Mouse (Mus musculus) limb, embryonic 12.5 days (tissue): ENCODE data around the gene Arl5b. TPM values are rescaled to one million over a fixed set of nuclear protein-coding genes. Genes with fewer than 3 reads are reported as not detected.
A peak's percentile ranks its signal among the peaks of the same experiment; 100 is the strongest.

Source experiments
- ATAC-seq: fragments of 200-750 bp; cut with Nextera tagmentation; 2 replicates; pipeline ENCODE4 v1.8.0; 2017; ENCODE audit warnings: low read depth, moderate TSS enrichment; ENCODE audit not compliant: insufficient number of reproducible peaks, insufficient read depth, low FRiP score, low TSS enrichment
- H3K27ac ChIP-seq: fragments of 300-500 bp; sonication (generic); 2 replicates; pipeline ENCODE4 v1.5.1; 2016; ENCODE audit warnings: mild to moderate bottlenecking, moderate library complexity
- H3K27me3 ChIP-seq: fragments of 300-500 bp; sonication (generic); 2 replicates; pipeline ENCODE4 v1.6.1; 2016; ENCODE audit warnings: mild to moderate bottlenecking, moderate library complexity
- H3K36me3 ChIP-seq: fragments of 300-500 bp; sonication (generic); 2 replicates; pipeline ENCODE4 v1.6.1; 2016; ENCODE audit warnings: mild to moderate bottlenecking, moderate library complexity
- H3K4me1 ChIP-seq: fragments of 300-500 bp; sonication (generic); replicated peaks from 2 replicates; pipeline ENCODE4 v1.6.1; 2016
- H3K4me2 ChIP-seq: fragments of 300-500 bp; sonication (generic); 2 replicates; pipeline ENCODE4 v1.6.1; 2016; ENCODE audit warnings: mild to moderate bottlenecking, moderate library complexity
- H3K4me3 ChIP-seq: fragments of 300-500 bp; sonication (generic); replicated peaks from 2 replicates; pipeline ENCODE4 v1.5.1; 2016; ENCODE audit warnings: mild to moderate bottlenecking
- H3K9ac ChIP-seq: fragments of 300-500 bp; sonication (generic); replicated peaks from 2 replicates; pipeline ENCODE4 v1.6.1; 2016; ENCODE audit warnings: mild to moderate bottlenecking, moderate library complexity
- H3K9me3 ChIP-seq: fragments of 300-500 bp; sonication (generic); 2 replicates; pipeline ENCODE4 v1.6.1; 2016; ENCODE audit warnings: mild to moderate bottlenecking, moderate library complexity
- WGBS: fragments of 180-500 bp; shearing (Covaris S2); methylation state at CpG from one replicate; pipeline ENCODE4 v1.1.7; 2016; 5-methylcytosine and 5-hydroxymethylcytosine counted together
- polyA plus RNA-seq: library from polyadenylated mRNA; unstranded; fragments of >200 nt; fragmentation: Nextera tagmentation; extraction: Ambion mirVana; gene quantifications from 2 replicates; pipeline ENCODE4 v1.2.1, GENCODE M21; 2016

Gene Arl5b
- polyA plus RNA-seq = 53.9 and 56.1 TPM in 2 replicates

GRCm38 (mm10) chr2:15049117-15049873 is at the start of gene Arl5b:
TSS of gene Arl5b (plus strand) at chr2:15049395.
- peak; percentile 96 for ATAC-seq
- Histone ChIP-seq H3K4me2 (peak within 1 kb of the TSS; percentile 62), H3K4me3 (peak within 1 kb of the TSS; percentile 64), H3K27ac (no peak within 1 kb of the TSS), H3K36me3 (no peaks in the 10 kb centered on the region), H3K9ac (peak within 1 kb of the TSS; percentile 60), H3K9me3 (no peaks in the 10 kb centered on the region), H3K4me1 (peaks cover 8% of the 10 kb centered on the region), H3K27me3 (no peaks in the 10 kb centered on the region)
- WGBS = 9% methylated on average over 20 of the region's 20 CpGs

DNA sequence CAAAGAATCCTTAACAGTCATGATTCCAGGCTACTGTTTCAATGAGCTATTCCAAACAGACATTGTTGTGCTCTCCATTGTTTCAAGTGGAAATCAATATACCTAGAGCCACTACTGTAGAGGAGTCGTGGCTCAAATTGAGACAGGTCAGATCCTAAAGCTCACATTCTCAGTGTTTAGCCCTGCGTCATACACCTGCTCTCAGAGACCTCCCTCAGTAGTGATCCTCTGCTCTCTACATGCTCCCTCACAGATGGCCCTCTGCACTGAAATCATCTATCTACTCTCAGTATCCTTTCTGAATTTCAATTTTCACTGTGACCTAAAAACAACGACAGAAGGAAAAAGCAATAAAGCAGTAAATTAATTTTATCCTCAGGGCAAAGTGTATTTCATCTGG is 41.7 kb upstream of the Arl5b start:
- no peak overlapping the region for H3K9ac ChIP-seq
- ATAC-seq = no peak
- 85% methylated on average over 3 of the region's 3 CpGs for WGBS

GRCm38 (mm10) chr2:15008072-15008471 is 41.1 kb upstream of the Arl5b start:
- Histone ChIP-seq H3K4me2 (no peak overlapping the region), H3K27me3 (no peaks in the 10 kb centered on the region), H3K36me3 (peaks cover 16% of the 10 kb centered on the region; the same call in 1 of the 2 replicates), H3K27ac (no peak overlapping the region), H3K9me3 (no peaks in the 10 kb centered on the region), H3K9ac (no peak overlapping the region), H3K4me3 (no peak overlapping the region), H3K4me1 (no peaks in the 10 kb centered on the region)
- 87% methylated on average over 1 of the region's 1 CpGs for WGBS
- ATAC-seq = no peak

More for the DNA sequence above, 41.7 kb upstream of the Arl5b start:
- Histone ChIP-seq H3K4me2 (no peak overlapping the region), H3K4me3 (no peak overlapping the region), H3K27ac (no peak overlapping the region), H3K36me3 (peaks cover 16% of the 10 kb centered on the region; the same call in 1 of the 2 replicates), H3K9me3 (no peaks in the 10 kb centered on the region), H3K4me1 (no peaks in the 10 kb centered on the region), H3K27me3 (no peaks in the 10 kb centered on the region)

GRCm38 (mm10) chr2:15026817-15027216 is 22.4 kb upstream of the Arl5b start:
- 83% methylated on average over 3 of the region's 3 CpGs for WGBS
- ATAC-seq = no peak
- peaks cover 13% of the 10 kb centered on the region; the same call in 1 of the 2 replicates for H3K36me3 ChIP-seq
- no peaks in the 10 kb centered on the region for H3K4me1 ChIP-seq
- no peaks in the 10 kb centered on the region for H3K9me3 ChIP-seq
- no peak overlapping the region for H3K4me3 ChIP-seq
- no peak overlapping the region for H3K4me2 ChIP-seq
- no peak overlapping the region for H3K27ac ChIP-seq
- H3K27me3 ChIP-seq = no peaks in the 10 kb centered on the region
- no peak overlapping the region for H3K9ac ChIP-seq

- Histone ChIP-seq H3K4me1 (no peaks in the 10 kb centered on the region), H3K36me3 (peaks cover 13% of the 10 kb centered on the region; the same call in 1 of the 2 replicates), H3K4me2 (no peak overlapping the region), H3K27ac (no peak overlapping the region), H3K27me3 (no peaks in the 10 kb centered on the region), H3K9me3 (no peaks in the 10 kb centered on the region), H3K9ac (no peak overlapping the region), H3K4me3 (no peak overlapping the region)
- ATAC-seq = no peak
- 86% methylated on average over 1 of the region's 1 CpGs for WGBS
Observed at GRCm38 (mm10) chr2:15027816-15028215, 21.4 kb upstream of the Arl5b start.

DNA sequence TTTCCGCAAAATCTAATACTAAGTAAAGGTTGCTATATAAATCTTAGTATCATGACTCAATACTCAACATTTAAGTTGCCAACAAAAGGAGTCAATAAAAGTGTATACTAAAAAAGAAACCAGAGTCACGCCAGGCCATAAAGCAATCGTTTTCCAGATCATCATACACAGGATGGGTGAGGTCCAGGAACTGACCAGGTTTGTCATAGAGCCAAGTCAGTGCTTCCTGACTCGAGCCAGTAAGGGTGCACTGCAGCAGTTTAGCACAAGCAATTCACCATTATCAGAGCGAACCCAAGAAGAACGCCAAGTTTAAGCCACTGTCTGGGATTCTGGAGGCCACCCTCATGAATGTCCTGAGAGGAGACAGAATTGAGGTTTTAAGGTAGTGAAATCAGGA is 10.5 kb upstream of the Arl5b start:
- Histone ChIP-seq H3K27me3 (no peaks in the 10 kb centered on the region), H3K9me3 (no peaks in the 10 kb centered on the region), H3K36me3 (peaks cover 31% of the 10 kb centered on the region; the same call in 1 of the 2 replicates), H3K9ac (no peak overlapping the region), H3K4me1 (no peaks in the 10 kb centered on the region), H3K4me2 (no peak overlapping the region), H3K4me3 (no peak overlapping the region), H3K27ac (no peak overlapping the region)
- ATAC-seq = no peak
- WGBS = 90% methylated on average over 6 of the region's 6 CpGs

GRCm38 (mm10) chr2:15040326-15040725 is 8.9 kb upstream of the Arl5b start:
- WGBS = 56% methylated on average over 5 of the region's 5 CpGs
- H3K9ac ChIP-seq = no peak overlapping the region
- H3K9me3 ChIP-seq = no peaks in the 10 kb centered on the region
- ATAC-seq = no peak
- H3K4me1 ChIP-seq = no peaks in the 10 kb centered on the region
- no peak overlapping the region for H3K27ac ChIP-seq
- no peak overlapping the region for H3K4me2 ChIP-seq
- no peaks in the 10 kb centered on the region for H3K27me3 ChIP-seq
- H3K36me3 ChIP-seq = peaks cover 31% of the 10 kb centered on the region; the same call in 1 of the 2 replicates
- no peak overlapping the region for H3K4me3 ChIP-seq

DNA sequence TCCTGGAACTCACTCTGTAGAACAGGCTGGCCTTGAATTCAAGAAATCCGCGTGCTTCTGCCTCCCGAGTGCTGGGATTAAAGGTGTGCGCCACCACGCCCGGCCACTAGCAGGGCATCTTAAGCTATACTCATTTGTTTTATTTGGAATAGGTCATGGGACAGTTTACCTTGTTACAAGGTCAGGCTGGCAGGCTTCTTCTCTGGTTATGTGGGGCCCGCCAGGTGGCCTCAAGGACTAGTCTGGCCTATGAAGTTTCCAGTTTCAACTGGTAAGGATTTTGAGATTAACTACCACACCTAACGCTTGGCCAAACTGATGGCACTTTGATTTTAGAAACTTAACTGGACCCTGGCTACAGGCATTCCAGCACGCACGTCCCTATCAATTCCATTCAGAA is 5.3 kb downstream of the Arl5b start:
- Histone ChIP-seq H3K9me3 (no peaks in the 10 kb centered on the region), H3K9ac (peak overlapping the region; percentile 72), H3K4me2 (peak overlapping the region; percentile 60), H3K36me3 (peaks cover 13% of the 10 kb centered on the region; the same call in 1 of the 2 replicates), H3K4me3 (peak overlapping the region; percentile 77), H3K27ac (peak overlapping the region; percentile 87), H3K4me1 (peaks cover 11% of the 10 kb centered on the region), H3K27me3 (no peaks in the 10 kb centered on the region)
- 19% methylated on average over 10 of the region's 10 CpGs for WGBS
- peak; percentile 55 for ATAC-seq

GRCm38 (mm10) chr2:15054945-15055637 is 5.9 kb downstream of the Arl5b start, which contains the start of gene Nsun6:
TSS of gene Nsun6 (minus strand) at chr2:15055069.
- WGBS = under 1% methylated on average over 67 of the region's 75 CpGs

GRCm38 (mm10) chr2:15055741-15056151 is 6.6 kb downstream of the Arl5b start:
- H3K27me3 ChIP-seq = no peaks in the 10 kb centered on the region
- H3K9me3 ChIP-seq = no peaks in the 10 kb centered on the region
- H3K4me1 ChIP-seq = peaks cover 11% of the 10 kb centered on the region
- H3K27ac ChIP-seq = peak overlapping the region; percentile 95
- H3K4me2 ChIP-seq = peak overlapping the region; percentile 71
- H3K36me3 ChIP-seq = peaks cover 18% of the 10 kb centered on the region; the same call in 1 of the 2 replicates
- 1% methylated on average over 15 of the region's 15 CpGs for WGBS
- no peak for ATAC-seq
- peak overlapping the region; percentile 96 for H3K9ac ChIP-seq
- H3K4me3 ChIP-seq = peak overlapping the region; percentile 77

More at GRCm38 (mm10) chr2:15054945-15055637, 5.9 kb downstream of the Arl5b start, which contains the start of gene Nsun6:
- peak; percentile 100 for ATAC-seq
- no peaks in the 10 kb centered on the region for H3K9me3 ChIP-seq
- peak within 1 kb of the TSS; percentile 96 for H3K9ac ChIP-seq
- peaks cover 13% of the 10 kb centered on the region; the same call in 1 of the 2 replicates for H3K36me3 ChIP-seq
- H3K4me2 ChIP-seq = peak within 1 kb of the TSS; percentile 71
- H3K27me3 ChIP-seq = no peaks in the 10 kb centered on the region
- peaks cover 11% of the 10 kb centered on the region for H3K4me1 ChIP-seq
- H3K27ac ChIP-seq = peak within 1 kb of the TSS; percentile 95
- H3K4me3 ChIP-seq = peak within 1 kb of the TSS; percentile 77

DNA sequence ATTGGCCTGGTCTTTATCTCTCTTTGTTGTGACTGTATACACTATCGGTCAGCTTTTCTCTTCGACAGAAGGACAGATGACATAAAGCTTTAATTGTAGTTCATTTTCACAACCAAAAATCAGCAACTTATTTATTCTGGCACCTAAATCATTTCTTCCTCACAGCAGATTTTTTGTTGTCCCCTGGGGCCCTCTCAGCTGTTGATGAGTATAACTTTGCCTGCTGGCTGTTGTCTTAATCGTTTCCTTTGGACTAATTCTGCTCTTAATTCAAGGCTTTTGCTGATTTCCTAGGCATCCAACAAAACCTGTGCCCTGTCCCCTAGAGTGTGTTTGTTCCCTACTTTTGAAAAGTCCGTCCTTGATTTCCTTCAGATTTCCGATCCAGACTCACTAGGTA is 9.0 kb downstream of the Arl5b start:
- ATAC-seq = no peak
- no peaks in the 10 kb centered on the region for H3K9me3 ChIP-seq
- H3K27me3 ChIP-seq = no peaks in the 10 kb centered on the region
- peaks cover 19% of the 10 kb centered on the region; the same call in 1 of the 2 replicates for H3K36me3 ChIP-seq
- no peak overlapping the region for H3K9ac ChIP-seq
- 90% methylated on average over 5 of the region's 5 CpGs for WGBS
- H3K4me3 ChIP-seq = no peak overlapping the region
- H3K4me1 ChIP-seq = peaks cover 11% of the 10 kb centered on the region
- no peak overlapping the region for H3K27ac ChIP-seq
- no peak overlapping the region for H3K4me2 ChIP-seq
